Mouse (Mus musculus): ENCODE results near the gene Flywch2. TPM values are rescaled to one million over a fixed set of nuclear protein-coding genes. Genes with fewer than 3 reads are reported as not detected.

Gene Flywch2
- polyA plus RNA-seq, 1 experiment, result 9.3 TPM

DNA sequence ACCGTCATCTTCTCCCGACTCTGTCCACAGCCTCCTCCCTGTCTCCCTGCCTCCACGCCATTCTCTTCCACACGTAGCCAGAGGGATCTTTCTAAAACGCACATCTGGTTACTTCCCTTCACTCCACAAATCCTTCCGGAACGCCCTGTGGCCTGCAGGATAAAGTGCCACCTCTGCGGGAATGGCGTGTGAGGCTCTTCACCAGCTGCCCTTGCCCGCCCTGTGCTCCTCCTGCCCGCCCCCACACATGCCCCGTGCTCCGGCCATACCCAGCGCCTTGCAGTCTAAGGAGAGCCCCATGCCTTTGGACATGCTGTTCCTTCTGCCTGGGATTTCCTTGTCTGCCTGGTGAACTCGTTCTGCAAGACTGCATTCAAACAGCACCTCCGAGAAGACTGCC is 37.1 kb upstream of the Flywch2 start:
- TF ChIP-seq POLR2A (IDR thresholded peaks at IDR 0.05; ENCODE audit: low read depth, low read length) (no peak), CTCF (conservative IDR thresholded peaks at IDR 0.05; ENCODE audit: insufficient read depth, insufficient read length, low read depth, low read length) (no peak)
- WGBS, result 64% methylated on average over 16 of the region's 16 CpGs
- no peaks in the 10 kb centered on the region for H3K4me1 ChIP-seq (ENCODE audit: control insufficient read depth, insufficient read depth, low read length)
- H3K36me3 ChIP-seq (ENCODE audit: control insufficient read depth, insufficient read depth, low read length), result peaks cover 13% of the 10 kb centered on the region
- H3K27ac ChIP-seq (ENCODE audit: insufficient read depth, low read depth, low read length), result no peak overlapping the region
- no peak for DNase-seq
- H3K4me3 ChIP-seq (ENCODE audit: insufficient read depth, low read depth, low read length), result no peak overlapping the region
- no peaks in the 10 kb centered on the region for H3K27me3 ChIP-seq (replicated peaks; ENCODE audit: control insufficient read depth, insufficient read depth, low read length)

DNA sequence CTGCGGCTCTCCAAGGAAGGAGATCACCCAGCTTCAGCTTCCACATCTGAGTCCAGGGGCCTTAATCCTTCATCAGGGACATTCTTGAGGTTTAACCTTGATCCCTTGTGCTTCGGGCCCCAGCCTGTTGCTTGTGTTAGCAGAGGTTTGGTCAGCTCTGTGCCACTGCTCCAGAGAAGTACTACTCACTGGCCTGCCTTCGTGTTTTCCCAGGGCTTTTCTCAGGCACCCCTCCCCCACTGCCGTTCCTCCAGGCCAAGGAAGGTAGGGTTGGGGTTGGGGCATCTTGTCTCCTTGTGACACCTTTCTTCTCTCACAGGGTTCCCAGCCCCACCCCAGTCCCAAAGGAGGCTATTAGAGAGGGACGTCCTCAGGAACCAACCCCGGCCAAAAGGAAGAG is 36.2 kb upstream of the Flywch2 start:
- Histone ChIP-seq H3K27me3 (replicated peaks; ENCODE audit: control insufficient read depth, insufficient read depth, low read length) (no peaks in the 10 kb centered on the region), H3K4me3 (ENCODE audit: insufficient read depth, low read depth, low read length) (no peak overlapping the region), H3K27ac (ENCODE audit: insufficient read depth, low read depth, low read length) (no peak overlapping the region), H3K36me3 (ENCODE audit: control insufficient read depth, insufficient read depth, low read length) (peaks cover 17% of the 10 kb centered on the region), H3K4me1 (ENCODE audit: control insufficient read depth, insufficient read depth, low read length) (no peaks in the 10 kb centered on the region)
- TF ChIP-seq CTCF (conservative IDR thresholded peaks at IDR 0.05; ENCODE audit: insufficient read depth, insufficient read length, low read depth, low read length) (no peak), POLR2A (IDR thresholded peaks at IDR 0.05; ENCODE audit: low read depth, low read length) (no peak)
- no peak for DNase-seq
- WGBS, result 60% methylated on average over 6 of the region's 6 CpGs

DNA sequence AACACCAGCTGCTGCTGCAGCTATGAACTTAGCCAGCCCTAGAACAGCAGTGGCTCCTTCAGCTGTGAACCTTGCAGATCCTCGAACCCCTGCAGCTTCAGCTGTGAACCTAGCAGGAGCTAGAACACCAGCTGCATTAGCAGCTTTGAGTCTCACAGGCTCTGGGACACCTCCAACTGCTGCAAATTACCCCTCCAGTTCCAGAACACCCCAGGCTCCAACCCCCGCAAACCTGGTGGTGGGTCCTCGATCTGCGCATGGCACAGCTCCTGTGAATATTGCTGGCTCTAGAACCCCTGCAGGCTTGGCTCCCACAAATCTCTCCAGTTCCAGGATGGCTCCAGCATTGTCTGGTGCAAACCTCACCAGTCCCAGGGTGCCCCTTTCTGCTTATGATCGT is 34.9 kb upstream of the Flywch2 start:
- 86% methylated on average over 5 of the region's 5 CpGs for WGBS
- TF ChIP-seq POLR2A (IDR thresholded peaks at IDR 0.05; ENCODE audit: low read depth, low read length), result no peak
- no peak for TF ChIP-seq CTCF (conservative IDR thresholded peaks at IDR 0.05; ENCODE audit: insufficient read depth, insufficient read length, low read depth, low read length)
- Histone ChIP-seq H3K36me3 (ENCODE audit: control insufficient read depth, insufficient read depth, low read length) (peaks cover 29% of the 10 kb centered on the region), H3K4me3 (ENCODE audit: insufficient read depth, low read depth, low read length) (no peak overlapping the region), H3K27me3 (replicated peaks; ENCODE audit: control insufficient read depth, insufficient read depth, low read length) (no peaks in the 10 kb centered on the region), H3K27ac (ENCODE audit: insufficient read depth, low read depth, low read length) (no peak overlapping the region), H3K4me1 (ENCODE audit: control insufficient read depth, insufficient read depth, low read length) (no peaks in the 10 kb centered on the region)
- DNase-seq, result no peak

DNA sequence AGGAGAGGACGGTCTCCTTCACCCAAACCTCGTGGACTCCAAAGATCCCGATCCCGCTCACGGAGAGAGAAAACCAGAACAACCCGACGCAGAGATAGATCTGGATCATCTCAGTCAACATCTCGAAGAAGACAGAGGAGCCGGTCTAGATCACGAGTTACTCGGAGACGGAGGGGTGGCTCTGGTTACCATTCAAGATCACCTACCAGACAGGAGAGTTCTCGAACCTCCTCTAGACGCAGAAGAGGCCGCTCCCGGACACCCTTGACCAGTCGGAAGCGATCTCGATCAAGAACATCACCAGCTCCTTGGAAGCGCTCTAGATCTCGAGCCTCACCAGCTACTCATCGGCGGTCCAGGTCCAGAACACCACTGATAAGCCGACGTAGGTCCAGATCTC is 33.4 kb upstream of the Flywch2 start:
- Histone ChIP-seq H3K27ac (ENCODE audit: insufficient read depth, low read depth, low read length) (no peak overlapping the region), H3K4me3 (ENCODE audit: insufficient read depth, low read depth, low read length) (no peak overlapping the region), H3K27me3 (replicated peaks; ENCODE audit: control insufficient read depth, insufficient read depth, low read length) (no peaks in the 10 kb centered on the region), H3K36me3 (ENCODE audit: control insufficient read depth, insufficient read depth, low read length) (peaks cover 37% of the 10 kb centered on the region), H3K4me1 (ENCODE audit: control insufficient read depth, insufficient read depth, low read length) (no peaks in the 10 kb centered on the region)
- TF ChIP-seq POLR2A (IDR thresholded peaks at IDR 0.05; ENCODE audit: low read depth, low read length), result no peak
- TF ChIP-seq CTCF (conservative IDR thresholded peaks at IDR 0.05; ENCODE audit: insufficient read depth, insufficient read length, low read depth, low read length), result no peak
- DNase-seq, result no peak
- 99% methylated on average over 25 of the region's 25 CpGs for WGBS

DNA sequence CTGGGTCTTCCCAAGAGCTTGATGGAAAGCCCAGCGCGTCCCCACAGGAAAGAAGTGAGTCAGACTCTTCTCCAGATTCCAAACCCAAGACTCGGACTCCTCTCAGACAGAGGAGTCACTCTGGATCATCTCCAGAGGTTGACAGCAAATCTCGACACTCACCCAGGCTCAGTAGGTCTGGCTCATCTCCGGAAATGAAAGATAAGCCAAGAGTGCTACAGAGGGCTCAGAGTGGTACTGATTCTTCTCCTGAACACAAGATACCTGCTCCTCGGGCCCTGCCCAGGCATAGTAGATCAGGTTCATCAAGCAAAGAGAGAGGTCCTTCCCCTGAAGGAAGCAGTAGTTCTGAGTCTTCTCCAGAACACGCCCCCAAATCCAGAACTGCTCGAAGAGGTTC is 32.7 kb upstream of the Flywch2 start:
- no peak overlapping the region for H3K27ac ChIP-seq (ENCODE audit: insufficient read depth, low read depth, low read length)
- H3K27me3 ChIP-seq (replicated peaks; ENCODE audit: control insufficient read depth, insufficient read depth, low read length), result no peaks in the 10 kb centered on the region
- no peak for DNase-seq
- WGBS, result over 99% methylated on average over 8 of the region's 8 CpGs
- TF ChIP-seq CTCF (conservative IDR thresholded peaks at IDR 0.05; ENCODE audit: insufficient read depth, insufficient read length, low read depth, low read length) (no peak), POLR2A (IDR thresholded peaks at IDR 0.05; ENCODE audit: low read depth, low read length) (no peak)
- no peaks in the 10 kb centered on the region for H3K4me1 ChIP-seq (ENCODE audit: control insufficient read depth, insufficient read depth, low read length)
- peaks cover 41% of the 10 kb centered on the region for H3K36me3 ChIP-seq (ENCODE audit: control insufficient read depth, insufficient read depth, low read length)
- H3K4me3 ChIP-seq (ENCODE audit: insufficient read depth, low read depth, low read length), result no peak overlapping the region

DNA sequence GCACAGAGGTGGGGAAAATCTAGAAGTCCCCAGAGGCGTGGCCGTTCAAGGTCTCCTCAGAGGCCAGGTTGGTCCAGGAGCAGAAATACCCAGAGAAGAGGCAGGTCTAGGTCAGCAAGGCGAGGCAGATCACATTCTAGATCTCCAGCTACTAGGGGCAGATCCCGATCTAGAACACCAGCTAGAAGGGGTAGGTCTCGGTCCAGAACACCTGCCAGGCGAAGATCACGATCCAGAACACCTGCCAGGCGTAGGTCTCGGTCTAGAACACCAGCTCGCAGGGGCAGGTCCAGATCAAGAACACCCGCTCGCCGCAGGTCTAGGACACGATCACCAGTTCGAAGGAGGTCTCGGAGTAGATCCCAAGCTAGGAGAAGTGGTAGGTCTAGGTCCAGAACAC is 29.8 kb upstream of the Flywch2 start:
- H3K27ac ChIP-seq (ENCODE audit: insufficient read depth, low read depth, low read length), result no peak overlapping the region
- H3K27me3 ChIP-seq (replicated peaks; ENCODE audit: control insufficient read depth, insufficient read depth, low read length), result no peaks in the 10 kb centered on the region
- no peaks in the 10 kb centered on the region for H3K4me1 ChIP-seq (ENCODE audit: control insufficient read depth, insufficient read depth, low read length)
- peaks cover 57% of the 10 kb centered on the region for H3K36me3 ChIP-seq (ENCODE audit: control insufficient read depth, insufficient read depth, low read length)
- no peak overlapping the region for H3K4me3 ChIP-seq (ENCODE audit: insufficient read depth, low read depth, low read length)
- 98% methylated on average over 16 of the region's 16 CpGs for WGBS
- no peak for TF ChIP-seq POLR2A (IDR thresholded peaks at IDR 0.05; ENCODE audit: low read depth, low read length)
- no peak for TF ChIP-seq CTCF (conservative IDR thresholded peaks at IDR 0.05; ENCODE audit: insufficient read depth, insufficient read length, low read depth, low read length)
- no peak for DNase-seq

DNA sequence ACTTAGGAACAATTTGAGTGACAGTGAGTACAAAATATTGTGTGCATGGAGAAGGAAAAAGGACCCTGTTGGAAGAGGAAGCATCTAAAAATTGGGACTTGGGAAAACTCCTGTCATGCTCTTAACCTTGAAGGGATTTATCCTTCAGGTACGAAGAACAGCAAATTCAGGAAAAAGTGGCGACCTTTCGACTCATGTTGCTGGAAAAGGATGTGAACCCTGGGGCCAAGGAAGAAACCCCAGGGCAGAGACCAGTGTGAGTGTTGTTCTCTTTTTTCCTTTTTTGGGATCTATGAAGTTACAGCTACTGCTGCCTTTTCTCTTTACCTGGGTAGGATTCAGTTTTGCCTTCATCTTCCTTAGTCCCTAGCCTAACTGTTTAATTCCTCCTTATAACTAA is 22.0 kb upstream of the Flywch2 start:
- Histone ChIP-seq H3K27me3 (replicated peaks; ENCODE audit: control insufficient read depth, insufficient read depth, low read length) (no peaks in the 10 kb centered on the region), H3K36me3 (ENCODE audit: control insufficient read depth, insufficient read depth, low read length) (peaks cover 25% of the 10 kb centered on the region), H3K4me3 (ENCODE audit: insufficient read depth, low read depth, low read length) (no peak overlapping the region), H3K27ac (ENCODE audit: insufficient read depth, low read depth, low read length) (peak overlapping the region; percentile 47; the same call in 1 of the 2 replicates), H3K4me1 (ENCODE audit: control insufficient read depth, insufficient read depth, low read length) (peaks cover 10% of the 10 kb centered on the region)
- WGBS, result 57% methylated on average over 3 of the region's 3 CpGs
- DNase-seq, result peak; percentile 71
- TF ChIP-seq CTCF (conservative IDR thresholded peaks at IDR 0.05; ENCODE audit: insufficient read depth, insufficient read length, low read depth, low read length), result no peak
- TF ChIP-seq POLR2A (IDR thresholded peaks at IDR 0.05; ENCODE audit: low read depth, low read length), result no peak
